Mouse (Mus musculus): Measurements from ENCODE around the gene Cd9.
A peak's percentile ranks its signal among the peaks of the same experiment; 100 is the strongest.

Gene Cd9

GRCm38 (mm10) chr6:125454299-125454698 lies 40.3 kb downstream of the Cd9 start:
- Histone ChIP-seq H3K36me3 (ENCODE audit: control insufficient read depth, insufficient read depth, low read length, poor library complexity, severe bottlenecking) (no peaks in the 10 kb centered on the region), H3K27me3 (ENCODE audit: control insufficient read depth, insufficient read depth, low read length, poor library complexity, severe bottlenecking) (no peaks in the 10 kb centered on the region)
- DNase-seq (ENCODE audit: low read depth, low spot score) = no peak

- H3K27me3 ChIP-seq (ENCODE audit: control insufficient read depth, insufficient read depth, low read length, poor library complexity, severe bottlenecking) = no peaks in the 10 kb centered on the region
- DNase-seq (ENCODE audit: low read depth, low spot score) = no peak
- H3K36me3 ChIP-seq (ENCODE audit: control insufficient read depth, insufficient read depth, low read length, poor library complexity, severe bottlenecking) = no peaks in the 10 kb centered on the region
Measured at GRCm38 (mm10) chr6:125447660-125448059, 46.9 kb downstream of the Cd9 start.

GRCm38 (mm10) chr6:125447205-125447604 lies 47.4 kb downstream of the Cd9 start:
- no peaks in the 10 kb centered on the region for H3K27me3 ChIP-seq (ENCODE audit: control insufficient read depth, insufficient read depth, low read length, poor library complexity, severe bottlenecking)
- H3K36me3 ChIP-seq (ENCODE audit: control insufficient read depth, insufficient read depth, low read length, poor library complexity, severe bottlenecking) = no peaks in the 10 kb centered on the region
- DNase-seq (ENCODE audit: low read depth, low spot score) = no peak

- H3K27me3 ChIP-seq (ENCODE audit: control insufficient read depth, insufficient read depth, low read length, poor library complexity, severe bottlenecking) = no peaks in the 10 kb centered on the region
- H3K36me3 ChIP-seq (ENCODE audit: control insufficient read depth, insufficient read depth, low read length, poor library complexity, severe bottlenecking) = no peaks in the 10 kb centered on the region
- peak; percentile 57 for DNase-seq (ENCODE audit: low read depth, low spot score)
Measured at GRCm38 (mm10) chr6:125445381-125445780, 49.2 kb downstream of the Cd9 start.

- DNase-seq (ENCODE audit: low read depth, low spot score) = no peak
- Histone ChIP-seq H3K27me3 (ENCODE audit: control insufficient read depth, insufficient read depth, low read length, poor library complexity, severe bottlenecking) (no peaks in the 10 kb centered on the region), H3K36me3 (ENCODE audit: control insufficient read depth, insufficient read depth, low read length, poor library complexity, severe bottlenecking) (no peaks in the 10 kb centered on the region)
Measured at GRCm38 (mm10) chr6:125442591-125442990, 52.0 kb downstream of the Cd9 start.

- DNase-seq (ENCODE audit: low read depth, low spot score) = no peak
- Histone ChIP-seq H3K27me3 (ENCODE audit: control insufficient read depth, insufficient read depth, low read length, poor library complexity, severe bottlenecking) (no peaks in the 10 kb centered on the region), H3K36me3 (ENCODE audit: control insufficient read depth, insufficient read depth, low read length, poor library complexity, severe bottlenecking) (no peaks in the 10 kb centered on the region)
Measured at GRCm38 (mm10) chr6:125436753-125437152, 57.8 kb downstream of the Cd9 start.

GRCm38 (mm10) chr6:125434735-125435518 lies 59.7 kb downstream of the Cd9 start:
- H3K36me3 ChIP-seq (ENCODE audit: control insufficient read depth, insufficient read depth, low read length, poor library complexity, severe bottlenecking) = no peaks in the 10 kb centered on the region
- DNase-seq (ENCODE audit: low read depth, low spot score) = no peak
- no peaks in the 10 kb centered on the region for H3K27me3 ChIP-seq (ENCODE audit: control insufficient read depth, insufficient read depth, low read length, poor library complexity, severe bottlenecking)

GRCm38 (mm10) chr6:125433704-125434447 lies 60.7 kb downstream of the Cd9 start:
- DNase-seq (ENCODE audit: low read depth, low spot score) = peak; percentile 27
- H3K36me3 ChIP-seq (ENCODE audit: control insufficient read depth, insufficient read depth, low read length, poor library complexity, severe bottlenecking) = no peaks in the 10 kb centered on the region
- H3K27me3 ChIP-seq (ENCODE audit: control insufficient read depth, insufficient read depth, low read length, poor library complexity, severe bottlenecking) = no peaks in the 10 kb centered on the region

- Histone ChIP-seq H3K27me3 (ENCODE audit: control insufficient read depth, insufficient read depth, low read length, poor library complexity, severe bottlenecking) (no peaks in the 10 kb centered on the region), H3K36me3 (ENCODE audit: control insufficient read depth, insufficient read depth, low read length, poor library complexity, severe bottlenecking) (no peaks in the 10 kb centered on the region)
- DNase-seq (ENCODE audit: low read depth, low spot score) = no peak
Measured at GRCm38 (mm10) chr6:125433257-125433656, 61.3 kb downstream of the Cd9 start.

- H3K36me3 ChIP-seq (ENCODE audit: control insufficient read depth, insufficient read depth, low read length, poor library complexity, severe bottlenecking) = no peaks in the 10 kb centered on the region
- DNase-seq (ENCODE audit: low read depth, low spot score) = no peak
- no peaks in the 10 kb centered on the region for H3K27me3 ChIP-seq (ENCODE audit: control insufficient read depth, insufficient read depth, low read length, poor library complexity, severe bottlenecking)
Measured at GRCm38 (mm10) chr6:125432522-125432921, 62.1 kb downstream of the Cd9 start.

- no peaks in the 10 kb centered on the region for H3K36me3 ChIP-seq (ENCODE audit: control insufficient read depth, insufficient read depth, low read length, poor library complexity, severe bottlenecking)
- DNase-seq (ENCODE audit: low read depth, low spot score) = no peak
- H3K27me3 ChIP-seq (ENCODE audit: control insufficient read depth, insufficient read depth, low read length, poor library complexity, severe bottlenecking) = peaks cover 2% of the 10 kb centered on the region; the same call in 1 of the 2 replicates
Measured at GRCm38 (mm10) chr6:125430982-125431381, 63.6 kb downstream of the Cd9 start.

- no peak for DNase-seq (ENCODE audit: low read depth, low spot score)
- Histone ChIP-seq H3K27me3 (ENCODE audit: control insufficient read depth, insufficient read depth, low read length, poor library complexity, severe bottlenecking) (peaks cover 2% of the 10 kb centered on the region; the same call in 1 of the 2 replicates), H3K36me3 (ENCODE audit: control insufficient read depth, insufficient read depth, low read length, poor library complexity, severe bottlenecking) (no peaks in the 10 kb centered on the region)
Measured at GRCm38 (mm10) chr6:125430358-125430958, 64.1 kb downstream of the Cd9 start.

GRCm38 (mm10) chr6:125429741-125430140 lies 64.8 kb downstream of the Cd9 start:
- Histone ChIP-seq H3K36me3 (ENCODE audit: control insufficient read depth, insufficient read depth, low read length, poor library complexity, severe bottlenecking) (no peaks in the 10 kb centered on the region), H3K27me3 (ENCODE audit: control insufficient read depth, insufficient read depth, low read length, poor library complexity, severe bottlenecking) (peaks cover 2% of the 10 kb centered on the region; the same call in 1 of the 2 replicates)
- no peak for DNase-seq (ENCODE audit: low read depth, low spot score)

GRCm38 (mm10) chr6:125426383-125427360 lies 67.9 kb downstream of the Cd9 start:
- peak; percentile 82 for DNase-seq (ENCODE audit: low read depth, low spot score)
- H3K36me3 ChIP-seq (ENCODE audit: control insufficient read depth, insufficient read depth, low read length, poor library complexity, severe bottlenecking) = no peaks in the 10 kb centered on the region
- H3K27me3 ChIP-seq (ENCODE audit: control insufficient read depth, insufficient read depth, low read length, poor library complexity, severe bottlenecking) = peaks cover 2% of the 10 kb centered on the region; the same call in 1 of the 2 replicates
